21 mouse cellular contexts compared by ENCODE assay signal in genomic region chr11:19988224-19988623, GRCm38 (mm10).
A peak's percentile ranks its signal among the peaks of the same experiment; 100 is the strongest.
DNase-seq lines count a peak whose midpoint lies in the region; ATAC-seq and TF ChIP-seq lines count a peak whose summit lies in the region.
"Had no signal": no experiment of that assay in that cellular context is flagged by ENCODE, and none has a peak within 500 bp of the region (broad histone marks: within the 10 kb centered on the region; RNA-seq: fewer than 3 reads in every experiment).

No protein-coding gene starts in this region.

- no peak overlapping the region for H3K4me2 ChIP-seq in kidney, embryonic 15.5 days
- H3K4me2 ChIP-seq in hindbrain, embryonic 11.5 days (replicated peaks; ENCODE audit: low read depth, low read length) = no peak overlapping the region
- H3K4me2 ChIP-seq: embryonic facial prominence, embryonic 12.5 days; heart, embryonic 15.5 days; hindbrain, embryonic 12.5 days had no signal

- peak; percentile 37 for DNase-seq in CD4-positive, CD25-positive, alpha-beta regulatory T cell, adult 2 months (ENCODE audit: low read depth, low spot score)
- no peak for DNase-seq in kidney, postnatal 4 days
- DNase-seq in induced T-regulatory cell, adult 2 months (ENCODE audit: low read depth) = peak; percentile 48
- DNase-seq in hindbrain, embryonic 11.5 days (ENCODE audit: low spot score) = no peak
- DNase-seq in adrenal gland, adult 18-20 months (ENCODE audit: low spot score in 2 of 2) = no peak
- DNase-seq: cerebellum, adult 11-12 months; cerebellum, postnatal 36 days; forebrain, postnatal 0 days; left cerebral cortex, postnatal 4 days; lung, postnatal 14 days; right cerebral cortex, postnatal 14 days had no signal

- H3K27ac ChIP-seq in kidney, embryonic 15.5 days = peak overlapping the region; percentile 92
- no peak overlapping the region for H3K27ac ChIP-seq in hindbrain, embryonic 11.5 days (ENCODE audit: low read depth, low read length)
- H3K27ac ChIP-seq: embryonic facial prominence, embryonic 12.5 days; heart, embryonic 15.5 days; hindbrain, embryonic 12.5 days; liver, embryonic 14.5 days; midbrain, embryonic 10.5 days; neural tube, embryonic 12.5 days had no signal

- no peak overlapping the region for H3K9ac ChIP-seq in kidney, embryonic 15.5 days
- no peak overlapping the region for H3K9ac ChIP-seq in hindbrain, embryonic 11.5 days (ENCODE audit: low read depth, low read length)
- H3K9ac ChIP-seq: embryonic facial prominence, embryonic 12.5 days; forebrain, postnatal 0 days; heart, embryonic 15.5 days; hindbrain, embryonic 12.5 days; liver, embryonic 14.5 days; neural tube, embryonic 12.5 days had no signal

- no peak overlapping the region for H3K4me3 ChIP-seq in kidney, embryonic 15.5 days (replicated peaks)
- H3K4me3 ChIP-seq in E14TG2a.4 (replicated peaks; ENCODE audit: low read length) = peak overlapping the region; percentile 63
- no peak overlapping the region for H3K4me3 ChIP-seq in hindbrain, embryonic 11.5 days (ENCODE audit: low read depth, low read length)
- H3K4me3 ChIP-seq: embryonic facial prominence, embryonic 12.5 days; heart, embryonic 15.5 days; hindbrain, embryonic 12.5 days; midbrain, embryonic 10.5 days; neural tube, embryonic 12.5 days had no signal

- H3K4me1 ChIP-seq in kidney, embryonic 15.5 days = peaks cover 90% of the 10 kb centered on the region
- H3K4me1 ChIP-seq in E14TG2a.4 (replicated peaks; ENCODE audit: low read depth, low read length) = peaks cover 96% of the 10 kb centered on the region
- peaks cover 4% of the 10 kb centered on the region for H3K4me1 ChIP-seq in hindbrain, embryonic 11.5 days (replicated peaks; ENCODE audit: control insufficient read depth, insufficient read depth, low read length)

- 40% methylated on average over 5 of the region's 5 CpGs for WGBS in kidney, embryonic 15.5 days
- 51% methylated on average over 5 of the region's 5 CpGs for WGBS in hindbrain, embryonic 11.5 days

- no peaks in the 10 kb centered on the region for H3K36me3 ChIP-seq in kidney, embryonic 15.5 days
- peaks cover 23% of the 10 kb centered on the region for H3K36me3 ChIP-seq in E14TG2a.4 (ENCODE audit: insufficient read depth, low read length)
- H3K36me3 ChIP-seq in hindbrain, embryonic 11.5 days (ENCODE audit: control insufficient read depth, insufficient read depth, low read length) = no peaks in the 10 kb centered on the region
- H3K36me3 ChIP-seq: embryonic facial prominence, embryonic 12.5 days; heart, embryonic 15.5 days; hindbrain, embryonic 12.5 days; neural tube, embryonic 12.5 days had no signal

- no peaks in the 10 kb centered on the region for H3K27me3 ChIP-seq in kidney, embryonic 15.5 days
- H3K27me3 ChIP-seq in E14TG2a.4 (ENCODE audit: insufficient read depth, low read length) = no peaks in the 10 kb centered on the region
- no peaks in the 10 kb centered on the region for H3K27me3 ChIP-seq in hindbrain, embryonic 11.5 days (ENCODE audit: control insufficient read depth, insufficient read depth, low read length)
- H3K27me3 ChIP-seq: CH12.LX; embryonic facial prominence, embryonic 12.5 days; heart, embryonic 15.5 days; hindbrain, embryonic 12.5 days; neural tube, embryonic 12.5 days had no signal

- ATAC-seq in CD4-positive, CD25-positive, alpha-beta regulatory T cell, adult 4 months = no peak
- no peak for ATAC-seq in kidney, embryonic 15.5 days (replicated peaks; ENCODE audit: low FRiP score)
- ATAC-seq in hindbrain, embryonic 11.5 days (ENCODE audit: low FRiP score) = no peak
- ATAC-seq: forebrain, postnatal 0 days had no signal

- H3K9me3 ChIP-seq in kidney, embryonic 15.5 days (replicated peaks) = no peaks in the 10 kb centered on the region
- no peaks in the 10 kb centered on the region for H3K9me3 ChIP-seq in E14TG2a.4 (ENCODE audit: low read length)
- H3K9me3 ChIP-seq in hindbrain, embryonic 11.5 days (ENCODE audit: control insufficient read depth, low read length) = no peaks in the 10 kb centered on the region
- H3K9me3 ChIP-seq: embryonic facial prominence, embryonic 12.5 days; heart, embryonic 15.5 days; hindbrain, embryonic 12.5 days; midbrain, embryonic 10.5 days; neural tube, embryonic 12.5 days had no signal

- no peak for TF ChIP-seq CTCF in E14TG2a.4 (conservative IDR thresholded peaks at IDR 0.05; ENCODE audit: low read length)

Comparison
In these comparisons a context has a peak if more than half of its experiments do, and no peak if none do; other contexts are left out.
1. DNase-seq: peak in CD4-positive, CD25-positive, alpha-beta regulatory T cell, adult 2 months (single experiment) and induced T-regulatory cell, adult 2 months (single experiment); none in kidney, postnatal 4 days (0 of 2), hindbrain, embryonic 11.5 days (single experiment) and adrenal gland, adult 18-20 months (0 of 2).